Mouse (Mus musculus) heart, adult 9 months (tissue): ENCODE data around the gene Stfa2l1.
"Not testable (repeated sequence)": the region's sequence is repeated elsewhere in the genome, so short reads cannot be mapped to it uniquely, and the experiment has no call there.

Source experiments
- DNase-seq, 2 experiments: peaks; one replicate each; pipeline ENCODE4 v3.0.0; 2022; ENCODE audit warnings: low spot score in 2 of 2

The Stfa2l1 gene

DNA sequence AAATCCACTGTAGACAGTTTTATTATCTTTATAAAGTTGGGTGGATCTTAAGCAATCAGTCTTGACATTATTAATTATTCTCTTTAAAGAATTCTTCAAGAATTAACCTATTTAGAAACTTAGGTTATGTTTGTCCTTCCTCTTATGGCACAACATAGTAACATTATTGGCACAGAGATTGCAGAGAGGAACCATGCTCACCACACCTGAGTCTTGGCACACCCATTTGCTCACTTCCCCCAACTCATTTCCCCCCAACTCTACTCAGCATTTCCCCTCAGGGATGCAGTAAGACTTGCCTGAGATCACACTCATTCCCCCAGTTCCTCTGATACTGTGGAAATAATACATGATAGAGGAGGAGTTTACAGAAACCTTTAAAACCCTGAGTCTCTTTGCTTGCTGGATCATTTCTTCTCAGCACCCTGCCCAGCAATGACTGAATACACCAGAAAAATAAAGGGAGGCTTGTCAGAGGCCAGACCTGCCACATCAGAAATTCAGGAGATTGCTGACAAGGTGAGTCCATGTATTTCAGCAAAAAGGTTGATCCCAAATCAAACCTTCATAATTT is at the start of gene Stfa2l1:
TSS of gene Stfa2l1 (plus strand) at position 410 of the 574 bp plus-strand sequence.
- DNase-seq: no peak

DNA sequence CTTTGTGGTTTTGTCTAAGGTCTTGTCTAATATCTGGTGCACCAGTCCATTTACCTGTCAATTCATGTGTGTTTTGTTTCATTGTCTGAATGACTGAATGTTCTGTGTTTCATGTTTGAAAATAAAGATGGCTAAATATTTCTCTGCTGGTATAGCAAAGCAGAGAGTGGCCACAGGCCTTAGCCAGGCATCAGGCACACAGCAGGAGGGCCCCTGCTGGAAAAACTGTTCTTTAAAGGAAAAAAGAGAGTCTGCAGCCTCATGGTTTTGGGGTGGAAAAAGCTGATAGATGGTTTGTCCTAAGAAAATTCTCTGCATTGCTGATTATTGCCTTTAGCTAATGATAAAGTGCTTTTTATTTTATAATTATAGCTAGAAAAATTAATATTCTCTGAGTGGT is 45.1 kb upstream of the Stfa2l1 start:
- DNase-seq: not testable (repeated sequence)

DNA sequence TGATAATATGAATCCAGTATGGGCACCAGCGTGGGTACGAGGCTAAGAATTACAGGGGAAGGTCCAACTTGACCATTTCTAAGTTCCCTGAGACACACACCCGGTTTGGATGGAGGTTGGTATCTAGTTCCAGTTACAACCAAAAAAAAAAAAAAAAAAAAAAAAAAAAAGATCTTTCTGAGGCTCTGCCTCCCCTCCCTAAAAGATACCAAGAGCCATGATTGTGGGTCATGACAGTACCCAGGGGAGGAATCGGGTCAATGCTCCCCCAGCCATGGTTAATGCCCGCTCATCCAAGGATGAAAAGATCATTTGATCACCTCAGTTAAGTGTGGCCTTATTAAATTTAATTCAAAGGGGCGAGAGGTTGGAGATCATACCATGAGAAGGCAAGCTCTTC is 40.9 kb upstream of the Stfa2l1 start:
- DNase-seq: not testable (repeated sequence)

DNA sequence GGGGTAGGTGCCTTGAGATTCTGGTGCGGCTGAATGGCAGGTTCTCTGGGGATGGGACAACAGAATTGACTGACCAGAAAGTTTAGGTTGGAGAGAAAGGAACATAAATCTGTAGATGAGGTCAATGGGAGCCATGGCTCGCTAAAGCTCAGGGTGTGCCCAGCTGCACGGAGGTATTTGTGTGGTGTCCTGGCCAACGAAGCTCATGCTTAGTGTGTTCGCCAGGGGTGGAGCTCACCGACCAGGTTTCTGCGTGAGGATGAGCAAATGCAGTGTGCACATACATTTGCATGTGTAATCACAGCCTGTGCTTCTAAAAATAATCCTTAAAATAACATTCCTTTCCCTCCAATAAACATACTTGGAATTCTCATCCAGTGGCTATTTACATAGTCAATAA is 28.5 kb upstream of the Stfa2l1 start:
- DNase-seq: no peak

DNA sequence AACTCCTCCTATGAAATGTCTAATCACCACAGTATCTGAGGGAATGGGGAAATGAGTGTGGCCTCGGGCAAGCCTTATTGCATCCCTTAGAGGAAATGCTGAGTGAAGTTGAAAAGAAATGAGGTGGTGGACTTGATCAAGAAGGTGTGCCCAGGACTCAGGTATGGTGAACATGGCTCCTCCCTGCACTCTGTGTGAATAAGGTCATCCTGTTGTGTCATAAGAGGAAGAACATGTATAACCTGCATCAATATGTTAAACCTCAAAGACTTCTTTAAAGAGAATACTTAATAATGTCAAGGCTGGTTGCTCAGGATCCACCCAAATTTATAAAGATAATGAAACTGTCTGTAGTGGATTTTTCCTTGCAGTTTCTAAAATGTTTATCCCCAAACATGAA is 25.5 kb upstream of the Stfa2l1 start, which contains the start of gene Csta1:
TSS of gene Csta1 (minus strand) at position 101 of the 400 bp plus-strand sequence.
- no peak for DNase-seq

DNA sequence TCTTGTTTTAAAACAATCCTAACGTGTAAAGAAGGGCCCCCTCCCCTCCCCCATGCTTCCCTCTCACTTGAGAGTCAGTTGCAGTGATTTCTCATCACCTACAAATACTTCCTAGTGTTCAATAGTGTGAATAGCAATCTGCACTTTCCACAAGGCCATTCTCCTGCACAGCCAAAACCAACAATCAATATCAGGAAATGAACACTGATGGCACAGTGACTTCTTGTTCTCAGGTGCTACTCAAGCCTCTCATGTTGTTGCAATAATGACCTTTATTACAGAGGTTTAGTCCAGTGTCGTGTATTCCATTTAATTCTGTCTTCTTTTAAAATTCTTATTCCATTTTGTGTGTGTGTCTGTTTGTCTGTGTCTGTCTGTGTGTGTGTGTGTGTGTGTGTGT is 18.4 kb upstream of the Stfa2l1 start:
- DNase-seq: no peak

DNA sequence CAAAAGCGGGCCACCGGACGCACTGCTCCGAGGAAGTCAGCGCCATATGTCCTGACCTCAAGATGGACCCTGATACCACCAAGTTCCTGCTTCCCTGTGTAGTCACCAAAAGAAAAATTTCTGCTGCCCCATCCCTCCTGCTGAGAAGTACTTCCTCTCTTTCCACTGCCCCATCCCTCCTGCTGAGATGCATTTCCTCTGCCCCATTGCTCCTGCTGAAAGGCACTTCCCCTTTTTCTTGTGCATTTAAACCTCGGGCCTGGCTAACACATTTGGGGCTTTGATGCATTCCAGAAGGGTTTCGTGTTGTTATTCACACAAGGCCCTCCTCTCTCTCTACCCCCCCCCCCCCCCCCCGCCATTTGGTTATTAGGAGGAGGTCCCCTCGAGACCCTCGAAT is 11.2 kb downstream of the Stfa2l1 start:
- DNase-seq: not testable (repeated sequence)

DNA sequence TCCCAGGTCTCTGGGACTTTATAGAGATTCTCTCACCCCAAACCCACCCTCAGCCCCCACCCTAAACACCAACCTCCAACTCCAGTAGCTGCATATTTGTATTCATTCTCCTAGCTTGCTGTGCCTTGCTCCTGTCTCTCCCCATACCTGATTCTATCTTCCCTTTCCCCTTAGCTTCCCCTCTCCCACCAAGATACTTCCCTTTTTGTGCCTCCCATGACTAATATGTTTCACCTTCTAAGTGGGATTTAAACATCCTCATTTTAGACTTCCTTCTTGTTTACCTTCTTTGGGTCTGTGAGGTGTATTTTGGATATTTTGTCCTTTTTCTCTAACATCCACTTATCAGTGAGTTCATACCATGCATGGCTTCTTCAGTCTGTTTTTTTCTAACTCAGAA is 19.5 kb downstream of the Stfa2l1 start:
- no peak for DNase-seq

DNA sequence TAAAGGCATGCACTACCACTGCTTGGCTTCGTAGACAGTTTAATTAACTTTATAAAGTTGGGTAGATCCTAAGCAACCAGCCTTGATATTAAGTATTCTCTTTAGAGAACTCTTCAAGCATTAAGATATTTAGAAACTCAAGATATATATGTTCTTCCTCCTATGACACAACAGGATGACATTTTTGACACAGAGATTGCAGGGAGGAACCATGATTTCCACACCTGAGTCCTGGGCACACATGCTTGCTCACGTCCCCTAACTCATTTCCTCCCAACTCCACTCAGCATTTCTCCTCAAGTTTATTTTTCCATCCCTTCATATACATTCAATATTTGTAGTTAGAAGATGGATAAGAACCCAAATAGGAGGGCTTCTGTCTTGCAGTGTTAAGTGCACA is 23.3 kb downstream of the Stfa2l1 start:
- no peak for DNase-seq

DNA sequence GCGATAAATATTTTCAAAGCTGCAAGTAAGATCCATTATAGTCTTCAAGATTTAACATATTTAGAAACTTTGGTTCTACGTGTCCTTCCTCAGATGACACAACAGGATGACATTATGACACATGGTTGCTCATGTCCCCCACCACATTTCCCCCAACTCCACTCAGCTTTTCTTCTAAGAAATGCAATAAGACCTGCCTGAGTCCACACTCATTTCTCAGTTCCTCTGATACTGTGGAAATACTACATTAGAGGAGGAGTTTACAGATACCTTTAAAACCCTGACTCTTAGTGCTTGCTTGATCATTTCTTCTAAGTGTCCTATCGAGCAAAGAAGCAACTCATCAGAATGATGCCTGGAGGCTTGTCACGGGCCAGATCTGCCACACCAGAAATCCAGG is 27.3 kb downstream of the Stfa2l1 start, which contains the start of gene Gm5483:
TSS of gene Gm5483 (plus strand) at position 301 of the 400 bp plus-strand sequence.
- not testable (repeated sequence) for DNase-seq

DNA sequence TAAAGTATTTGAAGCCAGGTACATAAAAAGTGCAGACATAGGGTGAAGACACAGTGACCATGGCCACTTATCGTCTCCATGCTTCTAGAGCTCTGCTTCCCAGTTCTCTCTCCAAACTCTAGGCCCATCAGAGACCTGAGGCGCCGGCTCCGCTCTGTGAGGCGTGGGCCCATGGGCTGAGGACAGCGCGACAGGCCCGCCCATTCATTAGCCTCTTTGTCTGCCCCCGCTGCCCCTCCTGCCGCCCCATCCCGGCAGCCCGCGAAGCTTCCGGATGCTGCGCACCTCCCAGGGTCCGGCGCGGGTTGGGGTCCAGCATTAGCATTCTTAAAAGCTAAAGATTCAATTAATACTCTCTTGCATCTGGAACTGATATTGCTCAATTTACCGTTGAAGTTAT is 42.6 kb downstream of the Stfa2l1 start:
- DNase-seq: no peak

DNA sequence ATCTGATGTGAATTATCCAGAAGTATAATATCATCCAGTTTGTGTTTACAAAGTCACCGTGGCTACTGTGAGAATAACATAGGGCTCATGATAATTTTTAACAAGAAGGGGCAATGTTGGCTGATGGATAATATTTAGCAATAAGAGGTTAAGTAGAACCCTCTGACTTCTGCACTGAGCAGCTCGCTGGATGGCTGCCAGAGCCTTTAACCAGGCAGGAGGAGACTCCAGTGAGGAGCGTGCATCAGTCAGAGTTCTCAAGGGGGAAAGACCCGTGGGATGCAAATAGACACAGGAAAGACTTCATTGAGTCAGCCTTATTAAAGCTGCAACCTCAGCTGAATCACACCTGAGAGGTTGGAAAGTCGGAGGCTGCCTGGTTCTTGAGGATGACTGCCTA is 47.2 kb downstream of the Stfa2l1 start:
- no peak for DNase-seq

DNA sequence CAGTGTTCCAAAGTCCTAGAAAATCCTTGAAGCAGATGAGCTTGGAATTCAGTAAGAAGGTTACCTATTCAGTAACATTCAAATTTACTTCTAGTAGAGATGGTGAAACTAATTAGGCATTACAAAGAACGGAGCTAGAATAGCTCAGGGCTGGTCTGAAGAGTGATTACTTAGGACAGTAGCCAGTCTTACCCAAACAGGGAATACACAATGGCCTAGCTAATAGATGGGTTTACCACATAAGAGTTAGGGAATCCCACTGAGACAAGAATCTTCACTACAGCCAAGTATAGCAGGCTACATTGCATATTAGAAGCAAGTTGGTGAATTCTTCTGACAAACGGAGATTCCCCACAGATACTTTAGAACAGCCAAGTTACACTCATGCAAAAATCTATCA is 49.1 kb downstream of the Stfa2l1 start:
- not testable (repeated sequence) for DNase-seq

DNA sequence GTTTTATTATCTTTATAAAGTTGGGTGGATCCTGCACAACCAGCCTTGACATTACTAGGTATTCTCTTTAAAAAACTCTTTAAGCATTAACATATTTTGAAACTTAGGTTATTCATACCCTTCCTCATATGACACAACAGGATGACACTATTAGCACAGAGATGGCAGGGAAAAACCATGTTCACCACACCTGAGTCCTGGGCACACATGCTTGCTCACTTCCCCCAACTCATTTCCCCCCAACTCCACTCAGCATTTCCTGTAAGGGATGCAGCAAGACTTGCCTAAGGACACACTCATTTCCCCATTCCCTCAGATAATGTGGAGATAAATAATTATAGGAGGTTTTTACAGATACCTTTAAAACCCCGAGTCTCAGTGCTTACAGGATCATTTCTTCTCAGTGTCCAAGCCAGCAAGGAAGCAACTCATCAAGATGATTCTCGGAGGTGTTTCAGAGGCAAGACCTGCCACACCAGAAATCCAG is 53.4 kb downstream of the Stfa2l1 start, which contains the start of gene Gm5416:
TSS of gene Gm5416 (plus strand) at position 437 of the 487 bp plus-strand sequence.
- DNase-seq: no peak
